8 mouse cellular contexts compared by ENCODE assay signal in the genomic region with DNA sequence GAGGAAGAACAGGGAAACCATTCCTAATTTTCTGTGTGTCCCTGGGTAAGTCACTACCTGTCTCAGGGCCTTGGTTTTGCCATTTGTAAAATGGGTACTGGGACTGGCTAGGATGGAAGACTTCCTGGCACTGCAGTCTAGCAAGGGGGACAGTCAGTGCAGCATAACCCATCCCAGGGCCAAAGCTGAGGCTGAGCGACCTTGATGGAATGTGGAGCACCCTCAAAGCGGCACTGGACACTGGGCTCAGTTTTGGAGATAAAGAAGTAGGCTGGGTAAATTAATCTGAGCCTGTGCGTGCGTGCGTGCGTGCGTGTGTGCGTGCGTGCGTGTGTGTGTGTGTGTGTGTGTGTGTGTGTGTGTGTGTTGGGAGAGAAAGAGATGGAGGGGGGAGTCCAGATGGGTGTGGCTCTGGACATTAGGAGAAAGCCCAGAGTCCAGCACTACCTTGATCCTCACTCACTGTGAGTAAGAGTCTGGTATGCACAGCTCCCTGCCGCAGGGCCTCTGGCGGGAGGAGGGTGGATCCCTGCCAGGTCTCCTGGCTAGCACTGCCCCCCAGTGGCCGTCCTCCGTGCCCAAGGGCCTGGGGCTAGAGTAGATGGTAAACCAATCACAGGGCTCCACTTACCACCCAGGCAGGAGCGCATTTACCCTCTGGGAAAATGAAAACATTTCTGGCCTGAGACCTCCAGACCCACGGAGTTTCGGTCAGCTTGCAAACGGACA.
DNase-seq lines count a peak whose midpoint lies in the region; ATAC-seq and TF ChIP-seq lines count a peak whose summit lies in the region.

No protein-coding gene starts in this region.

- no peak overlapping the region for H3K9ac ChIP-seq in hindbrain, embryonic 13.5 days

- no peak overlapping the region for H3K4me3 ChIP-seq in hindbrain, embryonic 13.5 days

- DNase-seq in ES-CJ7 (ENCODE audit: low read depth, low spot score) = peak; percentile 75
- peak; percentile 85 for DNase-seq in brain, embryonic 14.5 days (ENCODE audit: low read depth)
- peak; percentile 51 to 56 for DNase-seq in frontal cortex, postnatal 36 days (ENCODE audit: low spot score in 2 of 2)
- DNase-seq in left cerebral cortex, postnatal 14 days (ENCODE audit: low spot score in 2 of 2) = peak; percentile 55 to 71
- peak; percentile 25 to 40 for DNase-seq in right cerebral cortex, postnatal 36 days (ENCODE audit: low spot score in 2 of 2)
- DNase-seq in natural killer cell, adult 2 months (ENCODE audit: low spot score in 2 of 2) = no peak

- 0 out of 2 replicates have a peak, but pooled peaks cover 2% of the 10 kb centered on the region for H3K4me1 ChIP-seq in hindbrain, embryonic 13.5 days (replicated peaks)

- H3K9me3 ChIP-seq in hindbrain, embryonic 13.5 days = no peaks in the 10 kb centered on the region

- peaks cover 14% of the 10 kb centered on the region for H3K27me3 ChIP-seq in hindbrain, embryonic 13.5 days

- TF ChIP-seq POLR2A in brain, embryonic 14.5 days (IDR thresholded peaks at IDR 0.05; ENCODE audit: borderline replicate concordance, extremely low read depth, insufficient read depth, insufficient read length, poor library complexity, severe bottlenecking) = no peak

- no peaks in the 10 kb centered on the region for H3K36me3 ChIP-seq in hindbrain, embryonic 13.5 days

- H3K4me2 ChIP-seq in hindbrain, embryonic 13.5 days = no peak overlapping the region

- peak; percentile 81 for TF ChIP-seq CTCF in brain, embryonic 14.5 days (IDR thresholded peaks at IDR 0.05; ENCODE audit: borderline replicate concordance, extremely low read depth, insufficient read depth, insufficient read length)

- ATAC-seq in hindbrain, embryonic 13.5 days (ENCODE audit: low FRiP score) = peak; percentile 77; the same call in 1 of the 2 replicates
- peak; percentile 70; the same call in 1 of the 2 replicates for ATAC-seq in megakaryocyte-erythroid progenitor cell, adult 5-6 weeks (replicated peaks; ENCODE audit: low FRiP score, low TSS enrichment, poor library complexity, severe bottlenecking)

- 47% methylated on average over 18 of the region's 18 CpGs for WGBS in hindbrain, embryonic 13.5 days

- intact Hi-C loops in left cerebral cortex, postnatal 14 days (cut with DNase I) = no loop called here

- H3K27ac ChIP-seq in hindbrain, embryonic 13.5 days = no peak overlapping the region

Comparison
In these comparisons a context has a peak if more than half of its experiments do, and no peak if none do; other contexts are left out.
1. DNase-seq: peak in ES-CJ7 (single experiment), brain, embryonic 14.5 days (single experiment), frontal cortex, postnatal 36 days (2 of 2), left cerebral cortex, postnatal 14 days (2 of 2) and right cerebral cortex, postnatal 36 days (2 of 2); none in natural killer cell, adult 2 months (0 of 2).